Comparison of ENCODE assay signal across 8 mouse cellular contexts in genomic region chr4:45489141-45490035, GRCm38 (mm10). TPM values are rescaled to one million over a fixed set of nuclear protein-coding genes. Genes with fewer than 3 reads are reported as not detected.
DNase-seq lines count a peak whose midpoint lies in the region; ATAC-seq and TF ChIP-seq lines count a peak whose summit lies in the region.

No protein-coding gene starts in this region.

- H3K9ac ChIP-seq in CH12.LX (ENCODE audit: insufficient read depth, low read depth), result no peak overlapping the region; the same call in 1 of the 2 replicates
- H3K9ac ChIP-seq in heart, embryonic 15.5 days, result peak overlapping the region; percentile 39
- H3K9ac ChIP-seq in stomach, embryonic 14.5 days (replicated peaks; ENCODE audit: low read depth, low read length), result no peak overlapping the region

- peak; percentile 66 for ATAC-seq in heart, embryonic 15.5 days (replicated peaks; ENCODE audit: insufficient number of reproducible peaks, insufficient read depth, low FRiP score, low read depth)
- peak; percentile 62 for ATAC-seq in stomach, embryonic 14.5 days (ENCODE audit: insufficient number of reproducible peaks, insufficient read depth, low FRiP score, low read depth)
- ATAC-seq in frontal cortex, adult (ENCODE audit: low TSS enrichment), result no peak; the same call in 1 of the 2 replicates

- no peak for TF ChIP-seq CTCF in CH12.LX (conservative IDR thresholded peaks at IDR 0.05 in 1 of 2, IDR thresholded peaks at IDR 0.05 in 1 of 2; ENCODE audit: low read depth in 2 of 2, low read length in 2 of 2)
- no peak for TF ChIP-seq CTCF in embryonic fibroblast, embryonic 13.5 days (IDR thresholded peaks at IDR 0.05; ENCODE audit: borderline replicate concordance, insufficient read depth, low read length)

- no peak for TF ChIP-seq EP300 in CH12.LX (IDR thresholded peaks at IDR 0.05; ENCODE audit: low read length)

- no peak for TF ChIP-seq POLR2A in CH12.LX (IDR thresholded peaks at IDR 0.05; ENCODE audit: low read depth, low read length)
- TF ChIP-seq POLR2A in embryonic fibroblast, embryonic 13.5 days (IDR thresholded peaks at IDR 0.05; ENCODE audit: low read depth, low read length), result peak; percentile 15; the same call in 1 of the 2 replicates

- no peak for DNase-seq in CH12.LX (ENCODE audit: extremely low read depth)
- peak; percentile 92 for DNase-seq in adrenal gland, postnatal 14 days
- peak; percentile 90 for DNase-seq in kidney, postnatal 14 days

- H3K79me2 ChIP-seq in CH12.LX (replicated peaks; ENCODE audit: control insufficient read depth, extremely low read depth, insufficient read depth, poor library complexity, severe bottlenecking) (no peaks in the 10 kb centered on the region), macrophage (ENCODE audit: inconsistent target) (no peaks in the 10 kb centered on the region)

- in situ Hi-C loops in CH12.LX (cut with MboI; ENCODE audit: low pct_ligation_motif_present, low pct_unique_long_range_greater_than_20kb, low sequenced_read_pairs), result no loop called here

- dilution Hi-C loops in CH12.LX (cut with MboI; ENCODE audit: extremely low pct_ligation_motif_present, extremely low pct_unique_long_range_greater_than_20kb, low sequenced_read_pairs), result no loop called here

- 16% methylated on average over 18 of the region's 18 CpGs for WGBS in heart, embryonic 15.5 days
- WGBS in macrophage (ENCODE audit: missing documents), result 42% methylated on average over 16 of the region's 18 CpGs
- 32% methylated on average over 18 of the region's 18 CpGs for WGBS in stomach, embryonic 14.5 days

- no peaks in the 10 kb centered on the region for H3K9me3 ChIP-seq in CH12.LX (replicated peaks; ENCODE audit: low read length)
- no peaks in the 10 kb centered on the region for H3K9me3 ChIP-seq in heart, embryonic 15.5 days (replicated peaks)
- no peaks in the 10 kb centered on the region for H3K9me3 ChIP-seq in stomach, embryonic 14.5 days (ENCODE audit: control insufficient read depth, low read depth, low read length)

- 0 out of 2 replicates have a peak overlapping the region, but pooled peaks have one; percentile 46 for H3K4me2 ChIP-seq in CH12.LX (ENCODE audit: insufficient read depth, low read depth, poor library complexity, severe bottlenecking)
- H3K4me2 ChIP-seq in heart, embryonic 15.5 days, result peak overlapping the region; percentile 46
- 0 out of 2 replicates have a peak overlapping the region, but pooled peaks have one; percentile 16 for H3K4me2 ChIP-seq in stomach, embryonic 14.5 days (replicated peaks; ENCODE audit: low read depth, low read length)

- H3K4me3 ChIP-seq in CH12.LX (replicated peaks in 1 of 3; ENCODE audit: low read depth in 2 of 3, low read length in 2 of 3, poor library complexity in 1 of 3) (no peak overlapping the region), macrophage (ENCODE audit: inconsistent target) (no peak overlapping the region)
- no peak overlapping the region for H3K4me3 ChIP-seq in embryonic fibroblast, embryonic 13.5 days (ENCODE audit: insufficient read depth, low read length)
- no peak overlapping the region for H3K4me3 ChIP-seq in heart, embryonic 15.5 days
- H3K4me3 ChIP-seq in stomach, embryonic 14.5 days (ENCODE audit: low read depth, low read length), result no peak overlapping the region

- H3K36me3 ChIP-seq in CH12.LX (replicated peaks in 1 of 2; ENCODE audit: control insufficient read depth in 1 of 2, insufficient read depth in 1 of 2, low read length in 1 of 2), result peaks cover 4 to 51% of the 10 kb centered on the region in 2 experiments
- no peaks in the 10 kb centered on the region; the same call in 1 of the 2 replicates for H3K36me3 ChIP-seq in heart, embryonic 15.5 days
- H3K36me3 ChIP-seq in macrophage (ENCODE audit: inconsistent target), result no peaks in the 10 kb centered on the region
- H3K36me3 ChIP-seq in stomach, embryonic 14.5 days (ENCODE audit: control insufficient read depth, insufficient read depth, low read length), result no peaks in the 10 kb centered on the region

- TF ChIP-seq RAD21 in CH12.LX (IDR thresholded peaks at IDR 0.05; ENCODE audit: low read depth, low read length), result no peak

- peaks cover 40 to 91% of the 10 kb centered on the region in 2 experiments for H3K4me1 ChIP-seq in CH12.LX (ENCODE audit: control insufficient read depth in 1 of 2, insufficient read depth in 2 of 2)
- peaks cover 46% of the 10 kb centered on the region for H3K4me1 ChIP-seq in embryonic fibroblast, embryonic 13.5 days (ENCODE audit: control insufficient read depth, insufficient read depth, low read length)
- H3K4me1 ChIP-seq in heart, embryonic 15.5 days (replicated peaks), result peaks cover 96% of the 10 kb centered on the region
- H3K4me1 ChIP-seq in stomach, embryonic 14.5 days (ENCODE audit: control insufficient read depth, insufficient read depth, low read length), result peaks cover 73% of the 10 kb centered on the region

- H3K27me3 ChIP-seq in CH12.LX (replicated peaks), result no peaks in the 10 kb centered on the region
- no peaks in the 10 kb centered on the region for H3K27me3 ChIP-seq in heart, embryonic 15.5 days
- no peaks in the 10 kb centered on the region for H3K27me3 ChIP-seq in stomach, embryonic 14.5 days (ENCODE audit: control insufficient read depth, insufficient read depth, low read length)

- no peak overlapping the region for H3K27ac ChIP-seq in CH12.LX (ENCODE audit: insufficient read depth, low read depth)
- peak overlapping the region; percentile 92 for H3K27ac ChIP-seq in embryonic fibroblast, embryonic 13.5 days (ENCODE audit: insufficient read depth, low read length)
- H3K27ac ChIP-seq in heart, embryonic 15.5 days, result peak overlapping the region; percentile 94
- H3K27ac ChIP-seq in macrophage, result peak overlapping the region; percentile 60
- peak overlapping the region; percentile 86 for H3K27ac ChIP-seq in stomach, embryonic 14.5 days (ENCODE audit: low read length)

TF ChIP-seq in CH12.LX, 34 proteins besides CTCF, POLR2A, EP300 and RAD21:
- TF ChIP-seq NELFE (IDR thresholded peaks at IDR 0.05; ENCODE audit: low read depth, low read length) (no peak), ETS1 (conservative IDR thresholded peaks at IDR 0.05; ENCODE audit: low read depth, low read length) (no peak), SMC3 (IDR thresholded peaks at IDR 0.05; ENCODE audit: low read depth, low read length) (no peak)

RNA-seq across cellular contexts. Expression of gene Shb, which starts 42.9 kb away (rescaled TPM):
- total RNA-seq in CH12.LX (2012; rRNA removed) (5.9 and 8.6 TPM in 2 replicates), CH12.LX (2014; rRNA removed) (7.6 and 7.7 TPM in 2 replicates)
- polyA plus RNA-seq in CH12.LX (2012; ENCODE audit: insufficient read length, low read depth) (15.5 and 18.4 TPM in 2 replicates), macrophage (2018) (3.0 to 3.2 TPM (median 3.0 TPM) in 3 replicates)
- total RNA-seq in adrenal gland, postnatal 14 days (2021), result 71.2 and 76.8 TPM in 2 replicates
- 11.4 and 11.9 TPM in 2 replicates for polyA plus RNA-seq in embryonic fibroblast, embryonic 13.5 days (2011; ENCODE audit: insufficient read length, low read depth, missing spikeins)
- polyA plus RNA-seq in heart, embryonic 15.5 days (2015; fragmentation: Nextera tagmentation; extraction: Ambion mirVana), result 8.6 and 10.7 TPM in 2 replicates
- 10 to 100 TPM in 1 of 26 experiments, 1 to 10 TPM in 24, under 1 TPM in 1; 0.98 to 12.4 (median 3.4) TPM for total RNA-seq in macrophage (2018; cell fraction: chromatin; rRNA removed)
- total RNA-seq in macrophage (2018; cell fraction: cytosol; rRNA removed), result 1 to 10 TPM; 1.7 to 5.0 (median 2.6) TPM
- total RNA-seq in macrophage (2018; cell fraction: nucleus; rRNA removed), result 10 to 100 TPM in 2 of 26 experiments, 1 to 10 TPM in 24; 2.3 to 16.4 (median 4.0) TPM
- polyA plus RNA-seq in stomach, embryonic 14.5 days (2014; fragmentation: Nextera tagmentation; extraction: Ambion mirVana), result 4.4 and 5.2 TPM in 2 replicates
